Mouse (Mus musculus) megakaryocyte, embryonic 14.5 days (primary cell): ENCODE data around the gene Pdia2.

ENCODE experiments used
- FLI1 ChIP-seq: IDR thresholded peaks from 2 replicates; pipeline ENCODE4 v1.6.1; 2012; ENCODE audit warnings: low read length, inconsistent platforms, mixed read lengths
- GATA1 ChIP-seq: IDR thresholded peaks from 3 replicates; pipeline ENCODE4 v1.6.1; 2012; ENCODE audit warnings: mixed read lengths, low read length, inconsistent platforms, borderline replicate concordance

DNA sequence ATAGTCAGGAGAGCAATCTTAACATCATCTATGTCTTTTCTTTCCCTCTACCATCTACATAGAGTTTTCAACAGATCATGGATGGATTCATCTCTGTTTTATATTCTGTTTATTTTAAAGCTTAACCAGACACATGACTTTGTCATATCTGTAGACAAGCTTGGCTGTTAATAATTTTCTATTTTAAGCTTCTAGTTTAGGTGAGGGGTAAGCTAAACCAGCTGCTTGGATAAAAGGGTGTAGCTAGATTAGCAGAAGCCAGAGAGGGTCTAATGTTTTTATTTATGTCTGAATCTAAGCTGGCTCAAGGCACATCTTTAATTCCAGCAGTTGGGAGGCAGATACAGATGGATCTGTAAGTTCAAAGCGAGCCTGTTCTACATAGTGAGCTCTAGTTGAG, 36.2 kb downstream of the Pdia2 start:
- TF ChIP-seq FLI1: no peak
- no peak for TF ChIP-seq GATA1
